Mouse (Mus musculus) lung, embryonic 16.5 days (tissue): ENCODE measurements around the gene Cd72. TPM values are rescaled to one million over a fixed set of nuclear protein-coding genes. Genes with fewer than 3 reads are reported as not detected.
A peak's percentile ranks its signal among the peaks of the same experiment; 100 is the strongest.

ENCODE experiments used
- ATAC-seq: fragments of 200-750 bp; cut with Nextera tagmentation; 2 replicates; pipeline ENCODE4 v1.8.0; 2017; ENCODE audit warnings: low read depth, mild to moderate bottlenecking, moderate library complexity
- H3K27ac ChIP-seq: fragments of 300-500 bp; sonication (generic); 2 replicates; pipeline ENCODE4 v1.5.1; 2014; ENCODE audit warnings: mild to moderate bottlenecking, control low read depth, low read length
- H3K27me3 ChIP-seq: fragments of 300-500 bp; sonication (generic); 2 replicates; pipeline ENCODE4 v1.6.1; 2014; ENCODE audit warnings: low read depth, low read length, mixed read lengths; ENCODE audit not compliant: control insufficient read depth, insufficient read depth
- H3K36me3 ChIP-seq: fragments of 300-500 bp; sonication (generic); 2 replicates; pipeline ENCODE4 v1.6.1; 2014; ENCODE audit warnings: low read length; ENCODE audit not compliant: control insufficient read depth, insufficient read depth
- H3K4me1 ChIP-seq: fragments of 300-500 bp; sonication (generic); replicated peaks from 2 replicates; pipeline ENCODE4 v1.6.1; 2014; ENCODE audit warnings: low read length, mixed read lengths; ENCODE audit not compliant: control insufficient read depth, insufficient read depth
- H3K4me2 ChIP-seq: fragments of 300-500 bp; sonication (generic); 2 replicates; pipeline ENCODE4 v1.6.1; 2014; ENCODE audit warnings: low read depth, low read length, control low read depth
- H3K4me3 ChIP-seq: fragments of 300-500 bp; sonication (generic); 2 replicates; pipeline ENCODE4 v1.5.1; 2014; ENCODE audit warnings: mild to moderate bottlenecking, low read length, control low read depth
- H3K9ac ChIP-seq: fragments of 300-500 bp; sonication (generic); 2 replicates; pipeline ENCODE4 v1.6.1; 2014; ENCODE audit warnings: low read length, control low read depth
- H3K9me3 ChIP-seq: fragments of 300-500 bp; sonication (generic); 2 replicates; pipeline ENCODE4 v1.6.1; 2016; ENCODE audit warnings: low read length; ENCODE audit not compliant: control insufficient read depth
- WGBS: fragments of 180-500 bp; shearing (Covaris S2); extraction: QIAGEN DNeasy Blood & Tissue Kit; methylation state at CpG from one replicate; pipeline ENCODE4 v1.1.7; 2014; 5-methylcytosine and 5-hydroxymethylcytosine counted together
- polyA plus RNA-seq: library from polyadenylated mRNA; unstranded; fragments of >200 nt; fragmentation: Nextera tagmentation; extraction: Ambion mirVana; gene quantifications from 2 replicates; pipeline ENCODE4 v1.2.1, GENCODE M21; 2015

Gene Cd72
- polyA plus RNA-seq = 2.0 and 3.0 TPM in 2 replicates

- peak within 1 kb of the TSS; percentile 39 for H3K9ac ChIP-seq
- peak within 1 kb of the TSS; percentile 17 for H3K4me3 ChIP-seq
- H3K27ac ChIP-seq = no peak within 1 kb of the TSS
- H3K27me3 ChIP-seq = peaks cover 25% of the 10 kb centered on the region
- peak within 1 kb of the TSS; percentile 45 for H3K4me2 ChIP-seq
- peaks cover 3% of the 10 kb centered on the region; the same call in 1 of the 2 replicates for H3K9me3 ChIP-seq
- 29% methylated on average over 20 of the region's 20 CpGs for WGBS
- peaks cover 15% of the 10 kb centered on the region for H3K4me1 ChIP-seq
- H3K36me3 ChIP-seq = no peaks in the 10 kb centered on the region
- ATAC-seq = no peak
These were observed at the start of gene Cd72 for GRCm38 (mm10) chr4:43454041-43454836. Gene Cd72, minus strand, starts transcription at chr4:43454628.

DNA sequence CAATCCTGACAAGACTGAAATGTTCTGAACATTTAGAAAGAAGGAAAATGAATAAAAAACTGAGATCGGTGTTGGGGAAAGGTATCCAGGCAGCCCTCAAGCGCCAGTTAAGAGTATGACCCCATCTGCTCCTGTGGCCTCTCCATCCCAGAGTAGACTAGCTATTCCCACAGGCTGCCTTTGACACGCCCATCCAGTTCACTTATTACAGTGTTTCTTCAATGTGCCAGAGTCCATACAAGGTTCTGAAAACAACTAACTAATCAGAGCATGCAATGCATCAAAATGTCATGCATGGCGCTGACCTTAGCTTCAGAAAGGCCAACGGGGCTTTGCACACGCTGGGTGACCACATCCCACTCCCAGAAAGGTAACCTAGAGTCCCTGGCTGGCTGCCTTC lies 49.1 kb upstream of the Cd72 start:
- Histone ChIP-seq H3K36me3 (no peaks in the 10 kb centered on the region), H3K9me3 (no peaks in the 10 kb centered on the region), H3K4me2 (no peak overlapping the region), H3K27ac (no peak overlapping the region), H3K4me3 (no peak overlapping the region), H3K9ac (no peak overlapping the region), H3K4me1 (peaks cover 19% of the 10 kb centered on the region), H3K27me3 (no peaks in the 10 kb centered on the region)
- ATAC-seq = no peak
- 76% methylated on average over 6 of the region's 6 CpGs for WGBS

GRCm38 (mm10) chr4:43503041-43503440 lies 48.6 kb upstream of the Cd72 start:
- WGBS = 72% methylated on average over 2 of the region's 2 CpGs
- ATAC-seq = no peak

GRCm38 (mm10) chr4:43499407-43500333 lies 45.2 kb upstream of the Cd72 start, which contains the start of gene Arhgef39:
Gene Arhgef39, minus strand, starts transcription at chr4:43499695.
- peak; percentile 91 for ATAC-seq
- Histone ChIP-seq H3K4me1 (peaks cover 23% of the 10 kb centered on the region), H3K9me3 (no peaks in the 10 kb centered on the region), H3K27ac (peak within 1 kb of the TSS; percentile 42), H3K4me2 (peak within 1 kb of the TSS; percentile 80), H3K4me3 (peak within 1 kb of the TSS; percentile 68), H3K36me3 (0 out of 2 replicates have a peak, but pooled peaks cover 6% of the 10 kb centered on the region), H3K9ac (peak within 1 kb of the TSS; percentile 79), H3K27me3 (no peaks in the 10 kb centered on the region)
- WGBS = 6% methylated on average over 50 of the region's 50 CpGs

More at GRCm38 (mm10) chr4:43503041-43503440, 48.6 kb upstream of the Cd72 start:
- H3K4me2 ChIP-seq = no peak overlapping the region
- no peak overlapping the region for H3K9ac ChIP-seq
- no peaks in the 10 kb centered on the region for H3K27me3 ChIP-seq
- no peaks in the 10 kb centered on the region for H3K36me3 ChIP-seq
- no peaks in the 10 kb centered on the region for H3K9me3 ChIP-seq
- no peak overlapping the region for H3K27ac ChIP-seq
- peaks cover 21% of the 10 kb centered on the region for H3K4me1 ChIP-seq
- no peak overlapping the region for H3K4me3 ChIP-seq

DNA sequence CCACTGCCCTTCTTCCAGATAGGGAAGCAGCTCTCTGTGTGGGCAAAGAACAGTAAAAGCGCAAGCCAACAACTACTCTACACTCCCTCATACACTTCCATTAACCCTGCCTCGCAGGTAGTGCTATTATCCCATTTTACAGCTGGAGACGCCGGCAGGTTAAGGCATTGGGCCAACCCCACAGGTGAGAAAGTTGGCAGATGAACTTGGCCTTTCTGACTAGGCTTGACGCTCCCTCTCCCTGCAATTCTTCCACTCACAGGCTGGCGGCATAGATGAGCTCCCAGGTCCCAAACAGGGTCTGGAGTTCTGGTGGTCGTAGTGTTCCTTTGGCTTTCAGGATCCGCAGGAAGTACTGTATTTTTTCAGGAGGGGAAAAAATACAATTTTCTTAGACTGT lies 44.6 kb upstream of the Cd72 start:
- 0 out of 2 replicates have a peak, but pooled peaks cover 6% of the 10 kb centered on the region for H3K36me3 ChIP-seq
- H3K9ac ChIP-seq = peak overlapping the region; percentile 79
- WGBS = 12% methylated on average over 8 of the region's 8 CpGs
- ATAC-seq = peak; percentile 67
- H3K4me3 ChIP-seq = peak overlapping the region; percentile 68
- H3K4me2 ChIP-seq = peak overlapping the region; percentile 80
- H3K9me3 ChIP-seq = no peaks in the 10 kb centered on the region
- peak overlapping the region; percentile 42 for H3K27ac ChIP-seq
- no peaks in the 10 kb centered on the region for H3K27me3 ChIP-seq
- H3K4me1 ChIP-seq = peaks cover 28% of the 10 kb centered on the region

DNA sequence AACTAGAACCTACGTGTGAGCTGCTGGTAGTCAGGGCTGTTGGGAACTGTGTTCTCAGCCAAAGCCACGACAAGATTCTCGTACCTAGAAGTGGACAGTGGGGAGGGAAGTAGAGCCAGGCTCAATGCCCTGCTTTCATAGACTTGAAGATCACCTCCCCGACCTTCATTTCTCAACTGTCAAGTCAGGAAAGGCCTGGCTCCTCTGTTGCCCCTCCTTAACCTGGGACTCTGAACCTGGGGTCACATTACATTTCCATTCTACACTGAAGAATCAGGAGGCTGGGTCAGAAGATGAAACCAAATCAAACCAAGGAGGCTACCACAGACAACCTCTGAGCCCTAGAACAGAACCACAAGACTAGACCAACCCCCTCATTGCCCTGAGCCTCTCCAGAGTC lies 43.5 kb upstream of the Cd72 start:
- Histone ChIP-seq H3K4me3 (peak overlapping the region; percentile 68), H3K9me3 (no peaks in the 10 kb centered on the region), H3K27me3 (no peaks in the 10 kb centered on the region), H3K4me1 (peaks cover 28% of the 10 kb centered on the region), H3K27ac (no peak overlapping the region), H3K36me3 (0 out of 2 replicates have a peak, but pooled peaks cover 6% of the 10 kb centered on the region), H3K4me2 (peak overlapping the region; percentile 80), H3K9ac (peak overlapping the region; percentile 79)
- ATAC-seq = no peak
- WGBS = 54% methylated on average over 4 of the region's 4 CpGs

- Histone ChIP-seq H3K4me3 (no peak overlapping the region), H3K27ac (no peak overlapping the region), H3K4me1 (peaks cover 28% of the 10 kb centered on the region), H3K4me2 (no peak overlapping the region), H3K36me3 (0 out of 2 replicates have a peak, but pooled peaks cover 6% of the 10 kb centered on the region), H3K9me3 (no peaks in the 10 kb centered on the region), H3K9ac (peak overlapping the region; percentile 12; the same call in 1 of the 2 replicates), H3K27me3 (no peaks in the 10 kb centered on the region)
- ATAC-seq = no peak
- WGBS = 88% methylated on average over 8 of the region's 8 CpGs
These were observed 43.0 kb upstream of the Cd72 start for GRCm38 (mm10) chr4:43497405-43497804.

GRCm38 (mm10) chr4:43496587-43496986 lies 42.2 kb upstream of the Cd72 start:
- Histone ChIP-seq H3K9ac (no peak overlapping the region), H3K4me3 (no peak overlapping the region), H3K27me3 (no peaks in the 10 kb centered on the region), H3K4me1 (peaks cover 28% of the 10 kb centered on the region), H3K4me2 (no peak overlapping the region), H3K27ac (no peak overlapping the region), H3K9me3 (no peaks in the 10 kb centered on the region), H3K36me3 (0 out of 2 replicates have a peak, but pooled peaks cover 6% of the 10 kb centered on the region)
- WGBS = 56% methylated on average over 6 of the region's 6 CpGs
- no peak for ATAC-seq
